Mouse (Mus musculus) MEL-GATA-1-ER (cell line): Measurements from ENCODE around the gene Anxa11.
"Not testable (repeated sequence)": the region's sequence is repeated elsewhere in the genome, so short reads cannot be mapped to it uniquely, and the experiment has no call there.

ENCODE experiments used
- DNase-seq: peaks from one replicate; pipeline ENCODE4 v3.0.0-alpha.2; 2012; ENCODE audit warnings: low read depth; ENCODE audit errors: extremely low read depth

The Anxa11 gene

GRCm38 (mm10) chr14:25867834-25868233 is 25.9 kb downstream of the Anxa11 start:
- DNase-seq = no peak

- no peak for DNase-seq
Measured at GRCm38 (mm10) chr14:25868706-25869105, 26.8 kb downstream of the Anxa11 start.

DNA sequence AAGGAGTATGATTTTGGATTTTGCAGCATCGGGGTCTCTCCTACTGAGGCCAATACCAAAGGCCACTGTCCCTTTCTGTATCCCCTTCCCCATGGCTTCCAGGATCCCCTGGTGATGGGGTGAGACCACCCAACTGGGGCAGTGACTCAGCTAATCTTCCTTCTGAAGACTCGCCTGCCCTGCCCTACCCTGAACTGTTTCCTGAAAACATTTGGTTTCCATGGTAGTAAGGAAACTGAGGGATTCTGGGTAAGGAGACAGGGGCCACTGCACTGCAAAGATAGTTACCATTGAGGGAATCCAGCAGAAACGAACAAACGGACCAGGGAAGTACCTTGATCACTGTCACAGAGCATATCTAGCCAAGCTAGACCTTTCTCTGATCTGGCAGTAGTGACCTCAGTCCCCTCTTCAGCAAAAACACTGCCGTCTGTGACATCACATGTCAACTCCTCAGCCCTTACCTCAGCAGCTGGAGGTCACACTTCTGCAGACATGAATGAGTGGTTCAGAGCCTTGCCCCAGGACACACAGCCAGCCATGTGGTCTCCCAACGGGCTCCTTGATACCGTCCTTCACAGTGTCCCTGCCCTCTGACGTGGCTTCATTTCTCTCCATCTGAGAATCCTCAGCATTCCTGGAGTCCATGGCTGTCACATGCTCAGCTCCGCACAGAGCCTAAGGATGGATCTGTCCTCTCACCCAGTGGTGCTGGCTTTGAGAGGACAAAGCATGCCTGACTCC is 27.4 kb downstream of the Anxa11 start:
- DNase-seq = no peak

DNA sequence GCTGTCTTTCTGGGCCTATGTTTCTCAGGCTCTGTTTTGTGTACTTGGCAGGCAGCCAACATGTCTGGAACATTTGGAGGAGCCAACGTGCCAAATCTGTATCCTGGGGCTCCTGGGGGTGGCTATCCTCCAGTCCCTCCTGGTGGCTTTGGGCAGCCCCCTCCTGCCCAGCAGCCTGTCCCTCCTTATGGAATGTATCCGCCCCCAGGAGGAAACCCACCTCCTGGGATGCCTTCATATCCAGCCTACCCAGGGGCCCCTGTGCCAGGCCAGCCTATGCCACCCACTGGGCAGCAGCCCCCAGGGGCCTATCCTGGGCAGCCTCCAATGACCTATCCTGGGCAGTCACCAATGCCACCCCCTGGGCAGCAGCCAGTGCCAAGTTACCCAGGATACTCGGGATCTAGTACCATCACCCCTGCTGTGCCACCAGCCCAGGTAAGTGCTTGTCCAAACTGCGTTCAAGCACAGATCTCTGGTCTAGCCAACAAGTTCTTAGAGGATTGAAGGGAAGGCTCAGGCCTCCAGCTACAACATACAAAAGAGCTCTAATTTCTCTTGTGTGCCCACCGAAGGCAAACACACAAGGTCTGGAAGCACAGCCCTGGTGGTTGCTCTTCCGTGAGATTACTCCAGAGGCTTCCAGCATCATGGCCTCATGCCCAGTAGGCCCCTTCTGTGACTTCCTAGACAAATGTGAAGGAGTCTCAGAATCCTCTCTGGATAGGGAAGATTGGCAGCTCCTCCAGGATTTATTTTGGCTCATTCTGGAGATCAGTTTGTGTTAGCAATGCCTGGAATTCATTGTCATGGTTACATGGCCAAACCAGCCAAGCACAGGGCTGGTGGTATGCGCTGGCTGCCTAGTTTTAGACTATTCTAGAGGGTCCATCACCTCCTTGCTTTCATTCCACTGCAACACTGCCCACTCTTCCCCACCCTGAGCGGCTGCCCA is 30.8 kb downstream of the Anxa11 start:
- no peak for DNase-seq

GRCm38 (mm10) chr14:25876640-25877039 is 34.7 kb downstream of the Anxa11 start:
- DNase-seq = not testable (repeated sequence)

DNA sequence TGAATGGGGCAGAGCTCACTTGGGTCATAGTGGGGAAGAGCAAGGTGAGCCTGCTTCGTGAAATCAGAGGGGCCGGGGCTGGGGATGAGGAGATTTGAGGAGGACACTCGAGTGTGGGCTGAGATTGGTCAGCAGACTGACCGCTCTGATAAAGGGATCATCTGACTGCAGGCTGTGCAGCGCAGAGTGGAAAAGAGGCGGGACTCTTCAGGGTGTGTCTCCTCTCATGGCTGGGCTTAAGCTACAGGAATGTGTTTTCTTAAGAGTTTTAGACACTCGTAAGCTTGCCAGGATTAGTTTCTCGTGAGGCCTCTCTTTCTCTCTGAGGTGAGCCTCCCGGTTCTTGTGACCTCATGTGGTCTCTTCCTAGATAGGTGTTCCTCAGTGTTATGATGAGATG is 39.8 kb downstream of the Anxa11 start:
- DNase-seq = not testable (repeated sequence)

DNA sequence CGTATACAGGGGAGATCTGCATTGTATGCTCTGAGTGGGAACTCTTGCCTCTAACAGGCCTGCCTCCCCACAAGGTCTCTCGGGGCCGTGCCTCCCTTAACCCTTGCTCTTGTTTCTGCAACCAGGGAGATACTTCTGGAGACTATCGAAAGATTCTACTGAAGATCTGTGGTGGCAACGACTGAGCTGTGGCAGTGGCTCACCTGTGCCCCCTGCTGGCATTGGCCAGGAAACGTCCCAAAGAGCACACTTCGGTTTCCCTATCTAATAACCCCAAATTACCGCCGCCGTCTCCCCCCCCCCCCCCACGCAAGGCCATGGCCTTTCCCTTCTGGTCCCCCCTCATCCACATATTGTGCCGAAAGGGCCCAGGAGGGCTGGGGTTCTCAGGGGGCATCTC is 43.9 kb downstream of the Anxa11 start:
- not testable (repeated sequence) for DNase-seq

DNA sequence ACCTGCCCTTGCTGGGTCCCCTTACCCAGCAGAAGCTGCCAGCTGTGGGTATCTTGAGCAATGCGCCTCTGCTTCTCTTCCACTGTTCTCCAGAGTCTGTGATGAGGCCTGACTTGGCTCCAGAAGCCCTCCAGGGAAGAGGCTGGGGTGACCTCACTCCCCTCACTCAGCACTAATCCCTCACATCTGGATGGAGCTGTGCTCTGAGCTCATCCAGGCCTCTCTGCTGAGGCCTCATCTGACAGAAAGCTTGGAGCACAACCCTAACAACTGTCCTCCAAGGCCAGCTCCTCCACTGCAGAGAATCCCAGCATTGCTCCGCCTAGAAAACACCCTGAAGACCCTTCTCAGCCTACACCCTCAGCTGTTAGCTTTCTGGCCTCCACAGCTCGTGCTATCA is 52.6 kb downstream of the Anxa11 start:
- not testable (repeated sequence) for DNase-seq

GRCm38 (mm10) chr14:25895686-25896085 is 53.7 kb downstream of the Anxa11 start:
- DNase-seq = not testable (repeated sequence)

DNA sequence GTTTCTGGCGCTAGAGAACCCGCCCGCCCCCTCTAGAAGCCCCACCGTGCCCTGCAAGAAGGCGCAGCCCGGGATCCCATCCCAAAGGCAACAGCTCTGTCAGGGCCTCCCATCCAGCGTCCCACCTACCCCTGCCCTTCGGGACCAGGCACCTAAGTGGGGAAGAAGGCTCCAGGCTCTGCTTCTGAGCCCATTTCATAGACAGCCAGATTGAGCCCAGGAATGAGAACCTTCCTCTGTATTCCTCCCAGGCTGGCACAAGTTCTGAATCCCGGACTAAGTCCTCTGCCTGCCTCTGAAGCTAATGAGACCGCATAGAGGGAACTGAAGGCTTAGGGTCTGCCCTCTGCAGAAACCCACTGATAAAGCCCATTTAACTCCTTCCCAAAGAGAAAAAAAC is 61.0 kb downstream of the Anxa11 start, which contains the start of gene Plac9a:
TSS of gene Plac9a (minus strand) at position 101 of the 400 bp plus-strand sequence.
- DNase-seq = not testable (repeated sequence)

- DNase-seq = not testable (repeated sequence)
Measured at GRCm38 (mm10) chr14:25905243-25905642, 63.3 kb downstream of the Anxa11 start.

DNA sequence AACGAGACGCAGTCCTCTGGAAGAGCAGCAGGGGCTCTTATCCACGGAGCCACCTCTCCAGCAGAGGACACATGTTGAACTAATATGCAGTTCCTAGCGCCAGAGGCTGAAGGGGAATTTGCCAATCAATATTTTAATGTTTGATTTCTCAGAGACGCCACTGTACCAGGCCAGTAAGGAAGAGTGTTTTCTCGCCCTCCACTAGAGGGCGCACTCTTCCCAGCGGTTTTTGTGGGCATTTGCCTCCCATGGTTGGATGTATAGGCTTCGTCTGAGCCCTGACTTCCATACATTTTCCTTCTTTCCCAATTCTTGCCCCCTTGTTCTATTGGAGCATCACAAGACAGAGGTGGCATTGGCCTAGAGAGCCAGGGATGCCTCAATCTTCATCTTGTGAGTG is 65.3 kb downstream of the Anxa11 start:
- not testable (repeated sequence) for DNase-seq

- not testable (repeated sequence) for DNase-seq
Measured at GRCm38 (mm10) chr14:25908976-25909375, 67.0 kb downstream of the Anxa11 start.

- not testable (repeated sequence) for DNase-seq
Measured at GRCm38 (mm10) chr14:25918427-25919170, 76.6 kb downstream of the Anxa11 start.

- DNase-seq = not testable (repeated sequence)
Measured at GRCm38 (mm10) chr14:25926814-25927561, 85.0 kb downstream of the Anxa11 start.

DNA sequence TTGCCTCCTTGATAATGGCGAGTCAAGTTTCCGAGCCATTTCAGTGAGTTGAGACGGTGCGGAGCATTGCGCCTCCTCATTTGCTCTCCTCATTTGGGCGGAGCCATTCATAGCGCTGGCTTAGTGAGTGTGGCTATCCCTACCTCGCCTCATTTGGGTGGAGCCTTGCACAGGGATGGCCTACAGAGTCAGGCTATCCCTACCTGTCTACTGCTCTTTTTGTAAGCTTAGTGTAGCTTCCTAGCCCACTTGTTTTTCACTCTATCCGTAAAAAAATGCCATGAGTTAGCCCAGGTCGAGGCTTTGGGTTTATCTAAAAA is 85.6 kb downstream of the Anxa11 start, which contains the start of gene Tmem254a:
TSS of gene Tmem254a (minus strand) at position 111 of the 320 bp plus-strand sequence.
- DNase-seq = not testable (repeated sequence)
